Mouse (Mus musculus) spleen, postnatal 14 days (tissue): Measurements from ENCODE around the gene Ppp4r3b.
A peak's percentile ranks its signal among the peaks of the same experiment; 100 is the strongest.

ENCODE experiments used
- DNase-seq, 2 experiments: peaks; one replicate each; pipeline ENCODE4 v3.0.0; 2021 to 2022; ENCODE audit warnings: low spot score in 2 of 2

Ppp4r3b gene

DNA sequence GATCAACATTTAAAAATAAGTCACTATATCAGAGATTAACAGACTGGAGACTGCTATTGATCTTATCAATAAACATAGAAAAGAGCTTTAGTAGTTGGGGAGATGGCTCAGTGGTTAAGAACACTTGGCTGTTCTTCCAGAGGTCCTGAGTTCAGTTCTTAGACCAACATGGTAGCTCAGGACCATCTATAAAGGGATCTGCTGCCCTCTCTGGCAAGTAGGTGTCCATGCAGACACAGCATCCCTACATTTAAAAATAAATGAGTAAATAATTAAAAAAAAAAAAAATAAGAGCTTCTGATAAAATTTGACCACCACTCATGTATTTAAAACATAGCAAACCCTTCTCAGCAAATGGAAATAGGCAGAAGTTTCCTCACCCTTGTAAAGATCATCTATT is 65.4 kb downstream of the Ppp4r3b start:
- DNase-seq = no peak

DNA sequence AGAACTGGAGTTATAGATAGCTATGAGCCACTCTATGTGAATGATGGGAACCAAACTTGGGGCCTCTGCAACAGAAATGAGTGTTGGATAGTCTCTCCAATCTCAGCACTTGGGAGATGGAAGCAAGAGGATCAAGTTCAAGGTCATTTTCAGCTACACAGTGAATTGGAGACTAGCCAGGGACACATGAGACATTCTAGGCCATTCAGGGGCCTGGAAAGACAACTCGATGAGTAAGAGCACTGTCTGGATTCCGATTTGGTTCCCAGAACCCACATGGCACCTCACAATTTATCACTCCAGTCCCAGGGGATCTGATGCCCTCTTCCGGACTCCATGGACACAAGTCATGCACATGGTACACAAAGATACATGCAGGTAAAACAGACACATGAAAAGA is 65.9 kb downstream of the Ppp4r3b start:
- DNase-seq = no peak

DNA sequence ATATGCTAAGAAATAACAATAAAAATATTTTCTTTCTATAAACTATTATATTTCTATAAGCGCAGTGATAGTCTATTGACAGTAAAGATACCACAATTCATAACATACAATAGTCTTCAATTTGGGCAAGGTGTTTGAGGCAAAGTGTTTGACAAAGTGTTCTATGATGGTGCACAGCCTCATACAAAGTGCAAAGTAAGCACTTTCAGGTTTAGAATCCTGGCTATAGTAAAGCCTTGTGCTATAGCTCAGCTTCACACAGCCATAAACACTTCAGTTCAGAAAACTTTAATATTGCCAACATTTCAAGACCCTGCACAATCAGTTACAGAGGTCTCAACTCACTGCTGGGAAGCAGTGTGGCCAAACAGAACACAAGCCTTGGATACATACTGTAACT is 66.7 kb downstream of the Ppp4r3b start:
- DNase-seq = no peak

DNA sequence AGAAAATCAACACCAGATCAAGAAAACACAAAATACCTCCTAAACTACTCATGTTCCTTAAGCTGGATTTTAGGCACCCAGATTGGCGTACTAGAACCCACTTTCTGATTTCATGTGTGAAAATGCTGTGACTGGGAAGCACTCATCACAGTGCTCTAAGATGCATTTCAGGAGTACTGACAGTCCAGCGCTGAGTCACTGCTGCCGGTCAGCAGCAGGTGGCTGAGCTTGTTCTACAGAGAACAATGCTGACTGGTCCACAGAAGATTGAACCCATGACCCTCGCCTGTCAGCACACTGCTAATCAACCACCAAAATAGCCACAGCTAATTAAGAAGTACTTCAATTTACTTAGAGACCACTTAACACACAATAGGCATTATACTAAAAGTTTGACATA is 69.3 kb downstream of the Ppp4r3b start:
- DNase-seq = no peak

DNA sequence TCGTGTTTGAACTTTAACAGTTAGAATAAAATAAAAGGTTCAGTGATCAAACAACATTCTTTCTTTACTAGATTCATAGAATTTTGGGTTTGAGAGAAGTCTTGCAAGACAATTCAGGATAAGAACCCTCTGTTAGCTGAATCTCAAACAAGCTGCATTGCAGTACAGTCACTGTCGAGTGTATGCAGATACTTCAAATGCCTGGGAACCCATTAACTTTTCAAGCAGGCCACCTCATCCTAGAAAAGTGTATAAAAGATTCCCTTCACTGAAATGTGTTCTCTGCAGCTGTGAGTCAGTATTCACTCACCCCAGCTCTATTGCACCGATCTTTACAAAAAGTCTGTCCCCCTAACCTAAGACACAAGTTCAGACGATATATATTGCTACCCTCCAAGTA is 73.3 kb downstream of the Ppp4r3b start:
- no peak for DNase-seq

DNA sequence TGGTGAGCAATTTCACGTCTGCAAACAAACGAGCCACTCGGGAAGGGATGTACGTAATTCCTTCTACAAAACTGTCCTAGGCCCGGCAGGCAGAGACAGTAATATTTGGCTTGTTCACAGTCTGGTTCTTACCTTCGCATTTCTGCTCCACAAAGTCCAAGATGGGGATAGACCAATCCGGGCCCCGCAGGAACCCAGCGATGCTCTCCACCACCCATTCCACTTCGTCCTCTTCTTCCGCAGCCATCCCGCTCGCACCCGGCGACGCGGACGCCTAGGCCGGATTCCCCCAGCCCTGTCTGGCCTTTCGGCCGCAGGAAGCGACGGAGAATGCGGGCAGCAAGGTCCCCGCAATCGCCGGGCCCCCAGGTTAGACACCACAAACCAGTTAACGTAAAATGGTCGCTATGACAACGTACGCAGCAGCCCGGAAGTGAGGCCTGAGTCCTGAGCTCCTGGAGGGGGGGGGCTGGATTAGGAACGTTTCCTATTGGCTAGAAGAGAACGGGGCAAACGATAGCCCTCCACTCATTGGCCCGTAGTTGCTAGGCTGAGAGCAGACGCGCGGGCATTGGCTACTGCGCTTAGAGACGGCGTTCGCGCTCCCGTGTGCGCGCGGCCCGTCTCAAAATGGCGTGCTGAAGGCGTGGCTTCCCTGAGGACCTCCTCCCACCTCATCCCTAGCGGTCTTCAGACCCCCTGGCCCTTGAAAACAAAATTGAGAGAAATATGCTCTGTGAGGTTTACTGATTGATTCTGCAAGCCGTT is 74.4 kb downstream of the Ppp4r3b start, which contains the start of gene Cfap36:
Gene Cfap36 (minus strand): TSS at position 527 of the 768 bp plus-strand sequence.
- DNase-seq = peak; percentile 68 to 78

DNA sequence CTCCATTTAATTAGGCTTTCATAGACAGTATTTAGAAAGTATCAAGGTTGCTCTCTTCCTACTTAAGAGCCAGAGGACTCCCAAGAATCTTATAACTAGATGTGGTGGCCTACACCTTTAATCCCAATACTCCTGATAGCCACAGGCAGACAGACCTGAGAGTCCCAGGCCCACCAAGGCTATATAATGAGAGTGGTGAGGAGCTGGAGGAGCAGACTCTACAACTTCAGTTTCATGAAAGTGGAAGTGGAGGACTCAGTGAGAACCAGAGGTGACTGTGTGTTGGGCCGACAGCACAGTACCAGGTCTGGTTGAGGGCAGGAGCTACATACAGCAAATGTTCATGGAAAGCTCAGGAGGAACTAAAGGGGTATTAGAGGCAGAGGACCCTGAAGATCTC is 75.0 kb downstream of the Ppp4r3b start:
- DNase-seq = no peak

DNA sequence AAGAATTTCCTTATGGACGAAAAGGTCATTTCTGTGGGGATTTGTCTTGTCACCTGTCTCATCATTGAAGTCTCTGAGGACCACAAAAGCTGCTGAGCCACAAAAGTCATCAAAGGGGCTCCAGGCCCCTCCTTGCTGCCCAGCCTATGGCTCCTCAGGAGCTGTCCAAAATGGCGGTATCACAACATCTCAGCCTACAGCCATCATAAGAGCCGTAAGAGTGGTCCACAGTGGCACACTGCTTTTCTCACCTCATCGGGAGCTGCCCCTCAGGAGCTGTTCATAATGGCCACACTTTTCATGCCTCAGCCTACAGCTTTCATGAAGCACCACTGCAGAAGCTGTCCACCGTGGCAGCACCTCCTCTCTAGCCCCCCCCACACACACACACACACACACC is 75.7 kb downstream of the Ppp4r3b start:
- DNase-seq = no peak

DNA sequence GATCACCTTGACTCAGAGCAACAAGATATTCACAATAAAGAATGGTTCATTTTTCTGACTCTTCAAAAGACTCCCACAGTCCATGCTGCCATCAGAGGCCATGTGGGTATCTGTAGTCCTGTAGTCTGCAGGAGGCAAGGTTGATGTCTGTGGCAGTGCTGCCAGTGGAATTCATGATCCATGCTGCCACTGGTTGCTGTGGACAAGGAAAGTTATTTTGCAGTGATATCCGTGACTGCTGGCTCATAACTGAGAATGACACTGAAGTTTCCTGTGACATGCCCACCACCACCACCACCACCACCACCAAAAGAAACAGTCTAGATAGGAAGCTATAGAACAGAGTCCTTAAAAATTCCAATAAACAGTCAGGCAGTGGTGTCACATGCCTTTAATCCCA is 82.0 kb downstream of the Ppp4r3b start:
- no peak for DNase-seq

DNA sequence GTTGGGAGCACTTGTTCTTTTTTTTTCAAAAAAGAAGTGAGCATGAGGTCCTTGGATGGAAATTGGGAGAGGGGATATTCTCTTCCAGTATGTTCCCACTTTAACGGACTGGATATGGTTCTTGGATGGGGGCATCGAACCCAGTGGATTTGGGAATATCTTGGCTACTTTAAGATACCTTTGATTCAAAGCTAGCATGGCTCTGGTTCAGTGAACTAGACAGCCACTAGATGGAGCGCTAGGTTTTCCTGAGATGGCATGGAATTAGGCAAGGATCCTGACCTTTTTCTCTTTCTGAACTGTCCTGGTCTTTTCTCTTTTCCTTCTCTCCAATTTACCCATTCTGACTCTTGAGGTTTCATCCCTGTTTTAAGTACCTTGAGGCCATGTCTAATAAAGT is 95.1 kb downstream of the Ppp4r3b start:
- no peak for DNase-seq
